Mouse (Mus musculus): ENCODE data around the gene Hbq1a. TPM values are rescaled to one million over a fixed set of nuclear protein-coding genes. Genes with fewer than 3 reads are reported as not detected.

Hbq1a gene
- polyA plus RNA-seq, 1 experiment from 2014 or later: 1.1 TPM

- WGBS: 46% methylated on average over 17 of the region's 17 CpGs
- Histone ChIP-seq H3K9me3 (no peaks in the 10 kb centered on the region), H3K4me3 (no peak overlapping the region), H3K27ac (replicated peaks) (no peak overlapping the region), H3K36me3 (no peaks in the 10 kb centered on the region), H3K9ac (replicated peaks) (no peak overlapping the region), H3K4me1 (no peaks in the 10 kb centered on the region; the same call in 1 of the 2 replicates), H3K27me3 (no peaks in the 10 kb centered on the region), H3K4me2 (replicated peaks) (no peak overlapping the region)
- ATAC-seq (replicated peaks): peak; percentile 61
These were observed 40.9 kb downstream of the Hbq1a start for GRCm38 (mm10) chr11:32340476-32341473.

GRCm38 (mm10) chr11:32342770-32343191, 42.9 kb downstream of the Hbq1a start:
- H3K9ac ChIP-seq (replicated peaks): no peak overlapping the region
- no peaks in the 10 kb centered on the region for H3K36me3 ChIP-seq
- H3K4me2 ChIP-seq (replicated peaks): no peak overlapping the region
- ATAC-seq (replicated peaks): no peak
- no peaks in the 10 kb centered on the region for H3K27me3 ChIP-seq
- H3K4me3 ChIP-seq: no peak overlapping the region
- WGBS: 11% methylated on average over 2 of the region's 2 CpGs
- peaks cover 6% of the 10 kb centered on the region for H3K4me1 ChIP-seq
- H3K9me3 ChIP-seq: no peaks in the 10 kb centered on the region
- H3K27ac ChIP-seq (replicated peaks): no peak overlapping the region

- ATAC-seq (replicated peaks): no peak
- no peak overlapping the region for H3K9ac ChIP-seq (replicated peaks)
These were observed 43.5 kb downstream of the Hbq1a start for GRCm38 (mm10) chr11:32343350-32343749.

GRCm38 (mm10) chr11:32345504-32346297, 45.8 kb downstream of the Hbq1a start:
- no peak overlapping the region for H3K4me2 ChIP-seq (replicated peaks)
- no peak overlapping the region for H3K4me3 ChIP-seq
- no peak overlapping the region for H3K27ac ChIP-seq (replicated peaks)
- H3K36me3 ChIP-seq: no peaks in the 10 kb centered on the region
- no peaks in the 10 kb centered on the region for H3K9me3 ChIP-seq
- H3K4me1 ChIP-seq: peaks cover 29% of the 10 kb centered on the region
- H3K9ac ChIP-seq (replicated peaks): no peak overlapping the region
- 67% methylated on average over 6 of the region's 6 CpGs for WGBS
- H3K27me3 ChIP-seq: no peaks in the 10 kb centered on the region
- ATAC-seq (replicated peaks): no peak

More at GRCm38 (mm10) chr11:32343350-32343749, 43.5 kb downstream of the Hbq1a start:
- Histone ChIP-seq H3K4me1 (peaks cover 7% of the 10 kb centered on the region), H3K4me2 (replicated peaks) (no peak overlapping the region), H3K9me3 (no peaks in the 10 kb centered on the region), H3K27me3 (no peaks in the 10 kb centered on the region), H3K36me3 (no peaks in the 10 kb centered on the region), H3K27ac (replicated peaks) (no peak overlapping the region), H3K4me3 (no peak overlapping the region)
- WGBS: 93% methylated on average over 1 of the region's 1 CpGs

GRCm38 (mm10) chr11:32347264-32347606, 47.4 kb downstream of the Hbq1a start:
- Histone ChIP-seq H3K36me3 (peaks cover 12% of the 10 kb centered on the region), H3K9ac (replicated peaks) (peak overlapping the region; percentile 90), H3K4me1 (peaks cover 29% of the 10 kb centered on the region), H3K9me3 (no peaks in the 10 kb centered on the region), H3K4me3 (peak overlapping the region; percentile 82), H3K27ac (replicated peaks) (peak overlapping the region; percentile 74), H3K27me3 (no peaks in the 10 kb centered on the region), H3K4me2 (replicated peaks) (peak overlapping the region; percentile 60)
- ATAC-seq (replicated peaks): peak; percentile 20; the same call in 1 of the 2 replicates
- 4% methylated on average over 10 of the region's 10 CpGs for WGBS

GRCm38 (mm10) chr11:32347607-32348432, 48.0 kb downstream of the Hbq1a start, which contains the start of gene Sh3pxd2b:
Sh3pxd2b (plus strand) TSS chr11:32347820.
- Histone ChIP-seq H3K4me1 (peaks cover 29% of the 10 kb centered on the region), H3K27ac (replicated peaks) (peak within 1 kb of the TSS; percentile 74), H3K36me3 (peaks cover 12% of the 10 kb centered on the region), H3K4me2 (replicated peaks) (peak within 1 kb of the TSS; percentile 60), H3K4me3 (peak within 1 kb of the TSS; percentile 82), H3K9me3 (no peaks in the 10 kb centered on the region), H3K27me3 (no peaks in the 10 kb centered on the region), H3K9ac (replicated peaks) (peak within 1 kb of the TSS; percentile 90)
- ATAC-seq (replicated peaks): peak; percentile 86
- WGBS: under 1% methylated on average over 58 of the region's 86 CpGs

- H3K27ac ChIP-seq (replicated peaks): peak overlapping the region; percentile 74
- peak overlapping the region; percentile 90 for H3K9ac ChIP-seq (replicated peaks)
- H3K4me1 ChIP-seq: peaks cover 29% of the 10 kb centered on the region
- 12% methylated on average over 9 of the region's 9 CpGs for WGBS
- H3K36me3 ChIP-seq: peaks cover 12% of the 10 kb centered on the region
- no peaks in the 10 kb centered on the region for H3K9me3 ChIP-seq
- no peaks in the 10 kb centered on the region for H3K27me3 ChIP-seq
- peak overlapping the region; percentile 60 for H3K4me2 ChIP-seq (replicated peaks)
- H3K4me3 ChIP-seq: peak overlapping the region; percentile 82
- peak; percentile 6 for ATAC-seq (replicated peaks)
These were observed 48.8 kb downstream of the Hbq1a start for GRCm38 (mm10) chr11:32348433-32349283.

GRCm38 (mm10) chr11:32349284-32349953, 49.5 kb downstream of the Hbq1a start:
- Histone ChIP-seq H3K27me3 (no peaks in the 10 kb centered on the region), H3K4me1 (peaks cover 33% of the 10 kb centered on the region), H3K9me3 (no peaks in the 10 kb centered on the region), H3K4me2 (replicated peaks) (peak overlapping the region; percentile 60), H3K36me3 (peaks cover 12% of the 10 kb centered on the region), H3K27ac (replicated peaks) (no peak overlapping the region), H3K4me3 (peak overlapping the region; percentile 7), H3K9ac (replicated peaks) (no peak overlapping the region)
- no peak for ATAC-seq (replicated peaks)
- WGBS: 62% methylated on average over 13 of the region's 13 CpGs

All from forebrain, embryonic 15.5 days (tissue).